Mouse (Mus musculus) ES-E14 (cell line): ENCODE data around the gene Nfam1. TPM values are rescaled to one million over a fixed set of nuclear protein-coding genes. Genes with fewer than 3 reads are reported as not detected.

Experiments
- DNase-seq: peaks from one replicate; pipeline ENCODE4 v3.0.0-alpha.2; 2013; ENCODE audit warnings: low read depth, low spot score
- H3K27ac ChIP-seq: 2 replicates; pipeline ENCODE4 v1.5.1; 2012; ENCODE audit warnings: low read depth, mild to moderate bottlenecking, low read length, moderate library complexity, mixed read lengths; ENCODE audit not compliant: poor library complexity, insufficient read depth, severe bottlenecking
- H3K36me3 ChIP-seq: 2 replicates; pipeline ENCODE4 v1.6.1; 2012; ENCODE audit warnings: mild to moderate bottlenecking, low read length, moderate library complexity, mixed read lengths; ENCODE audit not compliant: control insufficient read depth, poor library complexity, insufficient read depth, severe bottlenecking
- H3K4me1 ChIP-seq, 2 experiments: fragments of 150-350 bp in 1 of 2; sonication (generic) in 1 of 2; 2 replicates each; pipeline ENCODE4 v1.6.1; 2012; ENCODE audit warnings: low read length in 2 of 2, mild to moderate bottlenecking in 1 of 2, mixed read lengths in 1 of 2; ENCODE audit not compliant: control insufficient read depth in 2 of 2, insufficient read depth in 2 of 2, poor library complexity in 1 of 2
- H3K4me3 ChIP-seq, 2 experiments: fragments of 150-350 bp in 1 of 2; sonication (generic) in 1 of 2; 2 replicates each; pipeline ENCODE4 v1.5.1; 2012; ENCODE audit warnings: low read length in 2 of 2, low read depth in 1 of 2, mild to moderate bottlenecking in 1 of 2, mixed read lengths in 1 of 2; ENCODE audit not compliant: insufficient read depth in 1 of 2, poor library complexity in 1 of 2, severe bottlenecking in 1 of 2
- H3K9ac ChIP-seq: 2 replicates; pipeline ENCODE4 v1.6.1; 2012; ENCODE audit warnings: low read depth, mild to moderate bottlenecking, low read length, mixed read lengths; ENCODE audit not compliant: poor library complexity, insufficient read depth, severe bottlenecking
- H3K9me3 ChIP-seq: fragments of 150-350 bp; sonication (generic); 2 replicates; pipeline ENCODE4 v1.6.1; 2012; ENCODE audit warnings: low read depth, mild to moderate bottlenecking, low read length; ENCODE audit not compliant: control insufficient read depth, insufficient read depth
- CHD2 ChIP-seq: IDR thresholded peaks from 2 replicates; pipeline ENCODE4 v1.6.1; 2014; ENCODE audit warnings: mild to moderate bottlenecking, low read depth, low read length, inconsistent platforms
- HCFC1 ChIP-seq: IDR thresholded peaks from 2 replicates; pipeline ENCODE4 v1.6.1; 2012; ENCODE audit warnings: low read length, inconsistent platforms, borderline replicate concordance; ENCODE audit not compliant: insufficient read depth
- MAFK ChIP-seq: IDR thresholded peaks from 2 replicates; pipeline ENCODE4 v1.6.1; 2014; ENCODE audit warnings: mild to moderate bottlenecking, low read depth, low read length, inconsistent platforms; ENCODE audit not compliant: insufficient read depth
- ZC3H11A ChIP-seq: IDR thresholded peaks from 2 replicates; pipeline ENCODE4 v1.6.1; 2012; ENCODE audit warnings: low read depth, mild to moderate bottlenecking, inconsistent platforms, low read length, borderline replicate concordance
- ZNF384 ChIP-seq: IDR thresholded peaks from 2 replicates; pipeline ENCODE4 v1.6.1; 2012; ENCODE audit warnings: low read depth, low read length, inconsistent platforms
- in situ Hi-C, 2 experiments: fragments of 600-800 bp; cut with MboI; formaldehyde crosslinking; loops; one replicate each; pipeline ENCODE4 v1.15.1; 2025; ENCODE audit warnings: low sequenced_read_pairs in 2 of 2, inconsistent platforms in 1 of 2; ENCODE audit not compliant: unreplicated experiment in 2 of 2
- total RNA-seq: library from RNA; depleted of rRNA; stranded (reverse); fragments of 300-350 nt; gene quantifications from 2 replicates; pipeline ENCODE4 v1.2.3, GENCODE M21; 2012

Nfam1 gene
- total RNA-seq, 1 experiment = 2.1 TPM

GRCm38 (mm10) chr15:83022947-83023346, 10.2 kb downstream of the Nfam1 start:
- no peak for DNase-seq
- TF ChIP-seq HCFC1 = no peak
- no peak for TF ChIP-seq ZC3H11A
- TF ChIP-seq CHD2 = no peak
- TF ChIP-seq ZNF384 = no peak
- TF ChIP-seq MAFK = no peak
- Histone ChIP-seq H3K36me3 (no peaks in the 10 kb centered on the region), H3K27ac (no peak overlapping the region), H3K9ac (no peak overlapping the region), H3K4me1 (peaks cover 0 to 2% of the 10 kb centered on the region in 2 experiments; a peak in 2 of 4 replicates), H3K9me3 (no peaks in the 10 kb centered on the region), H3K4me3 (no peak overlapping the region)
- in situ Hi-C loops = no loop called here

GRCm38 (mm10) chr15:83010990-83011664, 22.0 kb downstream of the Nfam1 start:
- no peak for DNase-seq
- Histone ChIP-seq H3K4me3 (no peak overlapping the region), H3K27ac (no peak overlapping the region)

GRCm38 (mm10) chr15:83010423-83010822, 22.7 kb downstream of the Nfam1 start:
- Histone ChIP-seq H3K4me1 (peaks cover 15 to 21% of the 10 kb centered on the region in 2 experiments), H3K9me3 (no peaks in the 10 kb centered on the region), H3K27ac (no peak overlapping the region), H3K36me3 (no peaks in the 10 kb centered on the region), H3K4me3 (no peak overlapping the region), H3K9ac (no peak overlapping the region)
- TF ChIP-seq MAFK = no peak
- TF ChIP-seq ZNF384 = no peak
- TF ChIP-seq ZC3H11A = no peak
- TF ChIP-seq CHD2 = no peak
- TF ChIP-seq HCFC1 = no peak
- in situ Hi-C loops = no loop called here
- no peak for DNase-seq

More at GRCm38 (mm10) chr15:83010990-83011664, 22.0 kb downstream of the Nfam1 start:
- no peak for TF ChIP-seq MAFK
- TF ChIP-seq ZC3H11A = no peak
- no peak for TF ChIP-seq CHD2
- no peak for TF ChIP-seq HCFC1
- no peak for TF ChIP-seq ZNF384
- in situ Hi-C loops = no loop called here
- Histone ChIP-seq H3K9me3 (no peaks in the 10 kb centered on the region), H3K9ac (no peak overlapping the region), H3K4me1 (peaks cover 15 to 21% of the 10 kb centered on the region in 2 experiments), H3K36me3 (no peaks in the 10 kb centered on the region)

- peaks cover 15 to 21% of the 10 kb centered on the region in 2 experiments for H3K4me1 ChIP-seq
Measured at GRCm38 (mm10) chr15:83009532-83009931, 23.6 kb downstream of the Nfam1 start.

More at GRCm38 (mm10) chr15:83009532-83009931, 23.6 kb downstream of the Nfam1 start:
- no peak overlapping the region for H3K4me3 ChIP-seq
- H3K9ac ChIP-seq = no peak overlapping the region
- no peak for TF ChIP-seq HCFC1
- no peak for TF ChIP-seq ZC3H11A
- no peak for TF ChIP-seq CHD2
- no peak for TF ChIP-seq MAFK
- TF ChIP-seq ZNF384 = no peak
- no peaks in the 10 kb centered on the region for H3K36me3 ChIP-seq
- H3K27ac ChIP-seq = peak overlapping the region; percentile 2; the same call in 1 of the 2 replicates
- no peaks in the 10 kb centered on the region for H3K9me3 ChIP-seq
- in situ Hi-C loops = no loop called here
- DNase-seq = no peak
